Mouse (Mus musculus): Measurements from ENCODE around the gene Tcte1.

DNA sequence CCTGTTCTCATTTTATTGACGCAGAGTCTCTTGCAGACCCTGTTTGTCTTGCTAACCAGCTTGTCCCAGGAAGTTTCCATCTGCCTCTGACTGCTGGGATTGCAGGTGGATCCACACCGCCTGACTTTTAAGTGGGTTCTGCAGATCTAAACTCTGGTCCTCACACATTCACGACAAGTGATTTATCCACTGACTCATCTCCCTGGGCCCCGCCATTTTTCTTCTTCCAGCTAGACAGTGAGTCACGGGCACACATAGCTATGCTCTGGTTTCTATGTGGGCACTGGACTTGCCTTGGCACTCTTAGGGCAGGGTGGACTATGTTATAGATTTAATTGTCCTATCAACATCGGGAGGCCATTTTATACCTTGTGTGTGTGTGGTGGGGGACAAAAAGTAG is 33.5 kb upstream of the Tcte1 start:
- TF ChIP-seq FLI1 (IDR thresholded peaks at IDR 0.05; ENCODE audit: low read length) (no peak), GATA1 (IDR thresholded peaks at IDR 0.05; ENCODE audit: borderline replicate concordance, low read length) (no peak)

All from megakaryocyte, embryonic 14.5 days (primary cell).